Mouse (Mus musculus): ENCODE results near the gene Gemin6. TPM values are rescaled to one million over a fixed set of nuclear protein-coding genes. Genes with fewer than 3 reads are reported as not detected.
"Not testable (repeated sequence)": the region's sequence is repeated elsewhere in the genome, so short reads cannot be mapped to it uniquely, and the experiment has no call there.

The Gemin6 gene
- polyA plus RNA-seq, 1 experiment from 2014 or later = 37.0 TPM

GRCm38 (mm10) chr17:80199160-80199778 lies 25.0 kb upstream of the Gemin6 start:
- no peak overlapping the region for H3K27ac ChIP-seq (ENCODE audit: low read length)
- no peak overlapping the region for H3K9ac ChIP-seq (ENCODE audit: low read length)
- H3K4me3 ChIP-seq (ENCODE audit: low read length) = no peak overlapping the region
- H3K36me3 ChIP-seq (ENCODE audit: control insufficient read depth, insufficient read depth, low read length) = peaks cover 43% of the 10 kb centered on the region
- 95% methylated on average over 3 of the region's 3 CpGs for WGBS
- ATAC-seq (ENCODE audit: low read depth) = peak; percentile 15; the same call in 1 of the 2 replicates
- H3K4me1 ChIP-seq (replicated peaks; ENCODE audit: control insufficient read depth, insufficient read depth, low read length) = 0 out of 2 replicates have a peak, but pooled peaks cover 3% of the 10 kb centered on the region
- no peak overlapping the region for H3K4me2 ChIP-seq (ENCODE audit: low read depth, low read length)
- no peaks in the 10 kb centered on the region for H3K27me3 ChIP-seq (ENCODE audit: control insufficient read depth, insufficient read depth, low read depth, low read length)
- H3K9me3 ChIP-seq (ENCODE audit: control insufficient read depth, low read length) = no peaks in the 10 kb centered on the region

GRCm38 (mm10) chr17:80205657-80206056 lies 18.6 kb upstream of the Gemin6 start:
- Histone ChIP-seq H3K27ac (ENCODE audit: low read length) (no peak overlapping the region; the same call in 1 of the 2 replicates), H3K4me2 (ENCODE audit: low read depth, low read length) (peak overlapping the region; percentile 72), H3K36me3 (ENCODE audit: control insufficient read depth, insufficient read depth, low read length) (peaks cover 31% of the 10 kb centered on the region), H3K27me3 (ENCODE audit: control insufficient read depth, insufficient read depth, low read depth, low read length) (no peaks in the 10 kb centered on the region), H3K4me1 (replicated peaks; ENCODE audit: control insufficient read depth, insufficient read depth, low read length) (0 out of 2 replicates have a peak, but pooled peaks cover 8% of the 10 kb centered on the region), H3K4me3 (ENCODE audit: low read length) (peak overlapping the region; percentile 65), H3K9me3 (ENCODE audit: control insufficient read depth, low read length) (no peaks in the 10 kb centered on the region), H3K9ac (ENCODE audit: low read length) (peak overlapping the region; percentile 98)
- ATAC-seq (ENCODE audit: low read depth) = no peak
- 6% methylated on average over 5 of the region's 5 CpGs for WGBS

GRCm38 (mm10) chr17:80206301-80206670 lies 18.0 kb upstream of the Gemin6 start:
- H3K9me3 ChIP-seq (ENCODE audit: control insufficient read depth, low read length) = no peaks in the 10 kb centered on the region
- peaks cover 28% of the 10 kb centered on the region for H3K36me3 ChIP-seq (ENCODE audit: control insufficient read depth, insufficient read depth, low read length)
- peak overlapping the region; percentile 65 for H3K4me3 ChIP-seq (ENCODE audit: low read length)
- H3K9ac ChIP-seq (ENCODE audit: low read length) = peak overlapping the region; percentile 98
- peak overlapping the region; percentile 72 for H3K4me2 ChIP-seq (ENCODE audit: low read depth, low read length)
- peak overlapping the region; percentile 99 for H3K27ac ChIP-seq (ENCODE audit: low read length)
- WGBS = under 1% methylated on average over 36 of the region's 36 CpGs
- H3K27me3 ChIP-seq (ENCODE audit: control insufficient read depth, insufficient read depth, low read depth, low read length) = no peaks in the 10 kb centered on the region
- 0 out of 2 replicates have a peak, but pooled peaks cover 8% of the 10 kb centered on the region for H3K4me1 ChIP-seq (replicated peaks; ENCODE audit: control insufficient read depth, insufficient read depth, low read length)
- peak; percentile 68 for ATAC-seq (ENCODE audit: low read depth)

- H3K4me1 ChIP-seq (replicated peaks; ENCODE audit: control insufficient read depth, insufficient read depth, low read length) = 0 out of 2 replicates have a peak, but pooled peaks cover 8% of the 10 kb centered on the region
- peak within 1 kb of the TSS; percentile 99 for H3K27ac ChIP-seq (ENCODE audit: low read length)
- H3K9me3 ChIP-seq (ENCODE audit: control insufficient read depth, low read length) = no peaks in the 10 kb centered on the region
- peak within 1 kb of the TSS; percentile 72 for H3K4me2 ChIP-seq (ENCODE audit: low read depth, low read length)
- H3K9ac ChIP-seq (ENCODE audit: low read length) = peak within 1 kb of the TSS; percentile 98
- peaks cover 23% of the 10 kb centered on the region for H3K36me3 ChIP-seq (ENCODE audit: control insufficient read depth, insufficient read depth, low read length)
- ATAC-seq (ENCODE audit: low read depth) = peak; percentile 96
- peak within 1 kb of the TSS; percentile 65 for H3K4me3 ChIP-seq (ENCODE audit: low read length)
- H3K27me3 ChIP-seq (ENCODE audit: control insufficient read depth, insufficient read depth, low read depth, low read length) = no peaks in the 10 kb centered on the region
- under 1% methylated on average over 87 of the region's 95 CpGs for WGBS
These were observed 17.3 kb upstream of the Gemin6 start, which contains the start of the genes Srsf7 and Ttc39d for GRCm38 (mm10) chr17:80206671-80207581. Gene Srsf7, minus strand, starts transcription at chr17:80207307. Gene Ttc39d, plus strand, starts transcription at chr17:80207460.

GRCm38 (mm10) chr17:80213998-80214397 lies 10.2 kb upstream of the Gemin6 start:
- H3K9me3 ChIP-seq (ENCODE audit: control insufficient read depth, low read length); H3K27me3 ChIP-seq (ENCODE audit: control insufficient read depth, insufficient read depth, low read depth, low read length); ATAC-seq (ENCODE audit: low read depth); H3K9ac ChIP-seq (ENCODE audit: low read length); H3K4me2 ChIP-seq (ENCODE audit: low read depth, low read length); H3K27ac ChIP-seq (ENCODE audit: low read length); H3K36me3 ChIP-seq (ENCODE audit: control insufficient read depth, insufficient read depth, low read length); H3K4me1 ChIP-seq (replicated peaks; ENCODE audit: control insufficient read depth, insufficient read depth, low read length); H3K4me3 ChIP-seq (ENCODE audit: low read length): not testable (repeated sequence)
- 88% methylated on average over 4 of the region's 4 CpGs for WGBS

- ATAC-seq (ENCODE audit: low read depth) = no peak
- no peak overlapping the region for H3K9ac ChIP-seq (ENCODE audit: low read length)
- no peaks in the 10 kb centered on the region for H3K9me3 ChIP-seq (ENCODE audit: control insufficient read depth, low read length)
- H3K36me3 ChIP-seq (ENCODE audit: control insufficient read depth, insufficient read depth, low read length) = no peaks in the 10 kb centered on the region
- WGBS = 70% methylated on average over 2 of the region's 2 CpGs
- no peaks in the 10 kb centered on the region for H3K27me3 ChIP-seq (ENCODE audit: control insufficient read depth, insufficient read depth, low read depth, low read length)
- no peak overlapping the region for H3K4me2 ChIP-seq (ENCODE audit: low read depth, low read length)
- H3K4me3 ChIP-seq (ENCODE audit: low read length) = no peak overlapping the region
- no peak overlapping the region for H3K27ac ChIP-seq (ENCODE audit: low read length)
- H3K4me1 ChIP-seq (replicated peaks; ENCODE audit: control insufficient read depth, insufficient read depth, low read length) = peaks cover 4% of the 10 kb centered on the region; the same call in 1 of the 2 replicates
These were observed 4.1 kb upstream of the Gemin6 start for GRCm38 (mm10) chr17:80220131-80220530.

GRCm38 (mm10) chr17:80221202-80221601 lies 3.0 kb upstream of the Gemin6 start:
- no peaks in the 10 kb centered on the region for H3K9me3 ChIP-seq (ENCODE audit: control insufficient read depth, low read length)
- H3K9ac ChIP-seq (ENCODE audit: low read length) = no peak overlapping the region
- ATAC-seq (ENCODE audit: low read depth) = no peak
- peaks cover 4% of the 10 kb centered on the region; the same call in 1 of the 2 replicates for H3K4me1 ChIP-seq (replicated peaks; ENCODE audit: control insufficient read depth, insufficient read depth, low read length)
- H3K36me3 ChIP-seq (ENCODE audit: control insufficient read depth, insufficient read depth, low read length) = no peaks in the 10 kb centered on the region
- H3K27ac ChIP-seq (ENCODE audit: low read length) = no peak overlapping the region
- H3K4me3 ChIP-seq (ENCODE audit: low read length) = no peak overlapping the region
- WGBS = 59% methylated on average over 9 of the region's 9 CpGs
- no peaks in the 10 kb centered on the region for H3K27me3 ChIP-seq (ENCODE audit: control insufficient read depth, insufficient read depth, low read depth, low read length)
- no peak overlapping the region for H3K4me2 ChIP-seq (ENCODE audit: low read depth, low read length)

- peaks cover 4% of the 10 kb centered on the region; the same call in 1 of the 2 replicates for H3K4me1 ChIP-seq (replicated peaks; ENCODE audit: control insufficient read depth, insufficient read depth, low read length)
- no peak overlapping the region for H3K4me3 ChIP-seq (ENCODE audit: low read length)
- no peak overlapping the region for H3K27ac ChIP-seq (ENCODE audit: low read length)
- no peaks in the 10 kb centered on the region for H3K27me3 ChIP-seq (ENCODE audit: control insufficient read depth, insufficient read depth, low read depth, low read length)
- H3K9ac ChIP-seq (ENCODE audit: low read length) = no peak overlapping the region
- 69% methylated on average over 3 of the region's 3 CpGs for WGBS
- H3K9me3 ChIP-seq (ENCODE audit: control insufficient read depth, low read length) = no peaks in the 10 kb centered on the region
- no peak for ATAC-seq (ENCODE audit: low read depth)
- H3K4me2 ChIP-seq (ENCODE audit: low read depth, low read length) = no peak overlapping the region
- H3K36me3 ChIP-seq (ENCODE audit: control insufficient read depth, insufficient read depth, low read length) = no peaks in the 10 kb centered on the region
These were observed 2.2 kb upstream of the Gemin6 start for GRCm38 (mm10) chr17:80221890-80222628.
